Mouse (Mus musculus): ENCODE data around the gene 2310034G01Rik.

- TF ChIP-seq EP300 (IDR thresholded peaks at IDR 0.05; ENCODE audit: low read depth) (no peak), CTCF (IDR thresholded peaks at IDR 0.05; ENCODE audit: low read depth) (no peak)
Measured at GRCm38 (mm10) chr19:46350168-46350932, at the start of gene 2310034G01Rik.
